Mouse (Mus musculus): Measurements from ENCODE around the gene Otx2.
"Not testable (repeated sequence)": the region's sequence is repeated elsewhere in the genome, so short reads cannot be mapped to it uniquely, and the experiment has no call there.

Otx2 gene

DNA sequence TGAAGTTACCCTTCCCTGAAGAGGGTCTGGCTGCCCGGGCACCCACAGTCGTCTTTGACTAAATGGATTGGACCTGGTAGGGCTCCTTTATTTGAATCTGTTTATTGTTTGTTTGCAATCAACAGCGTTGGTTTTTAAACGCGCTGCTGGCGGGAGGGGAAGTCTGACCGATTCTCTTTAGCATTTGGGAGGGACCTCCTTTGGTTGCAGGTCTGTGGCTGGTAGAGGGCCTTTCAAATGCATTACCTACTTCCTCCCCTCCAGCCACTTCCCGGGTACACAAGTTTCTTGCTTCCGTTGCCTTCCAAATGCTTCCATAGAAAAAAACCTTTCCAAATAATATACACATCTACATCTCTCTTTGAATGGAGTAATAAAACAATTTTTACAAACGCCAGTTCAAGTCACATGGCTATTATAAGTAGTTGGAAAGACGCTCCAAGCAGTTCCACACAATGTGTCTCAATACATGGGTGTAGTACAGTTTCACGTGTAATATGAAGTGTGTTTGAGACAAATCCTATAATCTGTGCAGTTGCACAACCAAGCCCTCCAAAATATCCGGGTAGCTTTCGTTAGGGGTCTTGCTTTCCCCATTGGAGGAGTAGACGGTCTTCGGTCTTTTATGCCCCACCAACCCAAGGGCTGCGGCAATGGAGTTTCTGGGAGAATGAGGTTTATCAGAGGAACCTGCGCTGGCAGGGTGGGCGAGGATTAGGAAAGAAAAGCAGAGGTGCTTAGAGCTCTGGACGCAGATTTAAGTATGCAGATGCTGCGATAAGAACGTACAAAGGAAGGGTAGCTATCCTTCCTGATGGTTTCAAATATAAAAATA is 19.7 kb downstream of the Otx2 start:
- DNase-seq (ENCODE audit: low read depth), result no peak

DNA sequence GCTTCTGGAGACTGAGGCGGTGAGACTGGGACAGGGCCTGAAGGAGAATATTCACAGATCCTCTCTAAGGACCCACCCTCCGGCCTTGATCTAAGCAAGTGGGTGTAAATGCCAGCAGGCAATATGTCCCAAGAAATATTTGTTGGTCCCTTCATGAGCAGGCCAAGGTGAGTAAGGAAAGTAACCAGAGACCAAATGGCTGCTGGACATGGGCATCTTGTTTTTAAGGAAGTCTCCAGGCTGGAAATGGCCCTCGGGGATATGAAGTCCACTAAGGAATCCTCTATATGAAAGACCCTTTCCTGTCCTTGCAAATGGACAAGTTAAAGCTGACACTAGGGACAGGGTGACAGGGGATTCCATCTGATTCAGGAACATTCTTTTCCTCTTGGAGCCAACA is 20.5 kb downstream of the Otx2 start:
- no peak for DNase-seq (ENCODE audit: low read depth)

DNA sequence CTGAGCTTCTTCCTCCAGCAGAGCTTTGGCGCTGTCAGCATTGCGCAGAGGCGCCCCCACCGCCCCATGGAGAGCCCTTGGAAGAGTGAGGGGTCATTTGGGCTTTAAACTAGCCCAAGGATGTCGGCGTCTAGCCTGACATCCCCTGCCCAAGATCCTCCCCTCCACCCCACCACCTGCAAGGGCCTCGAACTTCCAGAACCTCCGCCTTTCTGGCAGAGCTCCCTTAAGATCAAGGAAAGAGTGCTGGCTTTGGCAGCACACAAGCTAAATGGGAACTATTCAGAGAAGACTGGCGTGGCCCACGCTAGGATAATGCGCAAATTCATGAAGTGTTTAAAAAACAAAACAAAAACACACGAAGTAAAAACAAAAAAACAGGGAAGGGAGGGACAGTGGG is 21.4 kb downstream of the Otx2 start:
- DNase-seq (ENCODE audit: low read depth), result no peak

GRCm38 (mm10) chr14:48651471-48652211 is 22.0 kb downstream of the Otx2 start:
- DNase-seq (ENCODE audit: low read depth), result no peak

DNA sequence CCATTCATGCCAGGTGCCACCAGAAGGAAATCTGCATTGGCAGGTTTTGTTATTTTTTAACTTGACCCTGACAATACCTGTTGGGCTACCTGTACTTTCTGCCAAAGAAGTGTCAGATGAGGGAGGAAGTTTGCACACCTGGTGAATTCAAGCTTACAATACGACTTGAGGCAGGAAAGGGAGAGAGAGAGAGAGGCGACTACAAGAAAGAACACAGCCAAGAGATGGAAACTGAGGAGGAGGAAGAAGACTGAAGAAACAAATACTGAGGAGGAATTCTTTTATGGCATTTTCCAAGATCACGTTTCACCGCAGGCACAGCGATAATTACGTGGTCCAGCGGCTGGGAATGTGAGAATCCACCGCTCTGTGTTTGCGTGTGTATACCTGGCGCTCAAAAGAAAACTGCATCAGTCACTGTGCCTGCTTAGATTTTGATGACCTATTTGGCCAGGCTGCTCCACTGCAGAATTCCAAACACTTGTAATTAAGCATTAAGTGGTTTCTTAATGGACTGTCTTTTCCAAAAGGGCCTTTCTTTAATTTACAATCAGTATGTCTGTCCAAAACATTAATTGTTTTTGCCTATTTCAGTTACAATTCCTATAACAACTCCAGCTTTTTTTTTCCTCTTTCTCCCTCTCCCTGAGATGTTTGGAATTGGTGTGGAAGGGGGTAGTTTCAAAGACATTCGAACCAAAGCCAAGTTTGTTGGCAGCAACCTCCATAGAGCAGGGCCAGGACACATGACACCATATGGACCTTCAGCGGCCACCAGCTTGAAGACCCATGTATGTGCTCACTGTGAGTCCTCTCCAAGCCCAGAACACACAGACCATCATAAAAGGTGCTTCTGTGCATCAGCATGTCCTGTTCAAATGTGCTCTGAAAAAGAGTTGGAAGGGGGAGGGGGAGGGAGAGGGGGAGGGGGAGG is 31.9 kb downstream of the Otx2 start:
- DNase-seq (ENCODE audit: low read depth), result no peak

GRCm38 (mm10) chr14:48633141-48633540 is 40.5 kb downstream of the Otx2 start:
- DNase-seq (ENCODE audit: low read depth), result no peak

DNA sequence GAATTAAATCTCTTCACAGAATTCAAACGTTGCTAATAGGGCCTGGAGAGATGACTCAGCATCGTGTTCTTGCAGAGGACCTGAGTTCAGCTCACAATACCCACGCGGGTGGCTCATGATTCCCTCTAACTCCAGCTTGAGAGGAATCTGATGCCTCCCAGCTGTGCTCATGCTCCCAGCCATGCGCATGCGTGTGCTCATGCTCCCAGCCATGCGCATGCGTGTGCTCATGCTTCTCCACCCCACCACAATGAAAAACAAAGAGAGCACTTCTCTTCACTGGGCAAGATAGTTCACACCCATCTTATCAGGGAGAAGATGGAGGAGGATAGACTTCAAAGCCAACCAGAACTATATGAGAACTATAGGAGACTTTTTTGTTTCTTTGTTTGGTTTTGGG is 41.3 kb downstream of the Otx2 start:
- DNase-seq (ENCODE audit: low read depth), result no peak

DNA sequence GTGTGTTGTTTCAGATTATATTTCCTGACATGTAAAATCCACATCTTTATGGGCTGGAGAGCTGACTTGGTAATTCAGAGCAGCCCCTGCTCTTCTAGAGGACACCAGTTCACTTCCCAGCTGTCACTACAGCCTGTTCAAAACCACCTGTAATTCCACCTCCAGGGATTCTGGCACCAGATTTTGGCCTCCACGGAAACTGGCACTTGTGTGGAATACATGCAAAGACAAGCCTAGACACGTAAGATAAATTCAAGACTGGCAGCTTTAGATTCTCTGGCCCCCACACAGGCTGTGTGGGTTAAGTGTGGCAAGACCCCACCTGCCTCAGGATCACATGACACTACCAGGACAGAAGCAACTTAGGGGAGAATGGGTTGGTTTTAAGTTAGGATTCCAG is 42.1 kb downstream of the Otx2 start:
- DNase-seq (ENCODE audit: low read depth), result no peak

GRCm38 (mm10) chr14:48629404-48629803 is 44.2 kb downstream of the Otx2 start:
- no peak for DNase-seq (ENCODE audit: low read depth)

DNA sequence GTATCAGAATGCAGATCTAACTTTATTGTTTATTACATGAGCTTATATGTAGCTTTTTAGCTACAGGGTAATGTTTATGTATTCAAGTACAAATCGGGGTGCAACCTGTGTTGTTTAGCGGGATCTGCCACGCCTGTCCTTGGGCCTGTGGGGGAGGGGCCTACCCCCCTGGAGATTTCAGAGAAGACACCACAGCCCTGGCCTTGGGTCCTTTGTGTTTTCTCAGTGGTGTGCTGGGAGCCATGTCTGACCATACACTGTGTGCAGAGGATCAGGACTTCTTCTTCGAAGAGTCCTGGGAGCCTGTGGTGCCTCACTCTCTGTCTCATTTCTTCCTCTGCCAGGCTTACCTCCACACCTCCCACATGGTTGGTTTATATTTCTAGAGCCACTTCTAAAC is 47.3 kb downstream of the Otx2 start:
- no peak for DNase-seq (ENCODE audit: low read depth)

DNA sequence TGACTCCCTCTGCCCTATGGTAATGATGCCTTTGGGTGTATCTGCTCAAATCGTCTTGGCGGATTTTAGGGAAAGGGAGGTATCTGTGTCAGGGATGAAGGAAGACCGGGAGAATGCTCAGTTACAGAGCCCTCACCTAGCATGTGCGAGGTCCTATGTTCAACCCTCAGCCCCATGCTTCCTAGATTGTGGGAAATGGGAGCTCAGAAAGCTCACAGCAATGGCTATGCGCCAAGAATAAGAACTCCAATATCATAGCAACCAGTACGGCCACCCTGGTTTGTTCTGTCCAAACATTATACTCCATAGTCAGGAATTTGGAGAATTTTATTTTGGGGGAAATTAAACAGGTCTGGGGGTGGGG is 48.3 kb downstream of the Otx2 start:
- DNase-seq (ENCODE audit: low read depth), result no peak

DNA sequence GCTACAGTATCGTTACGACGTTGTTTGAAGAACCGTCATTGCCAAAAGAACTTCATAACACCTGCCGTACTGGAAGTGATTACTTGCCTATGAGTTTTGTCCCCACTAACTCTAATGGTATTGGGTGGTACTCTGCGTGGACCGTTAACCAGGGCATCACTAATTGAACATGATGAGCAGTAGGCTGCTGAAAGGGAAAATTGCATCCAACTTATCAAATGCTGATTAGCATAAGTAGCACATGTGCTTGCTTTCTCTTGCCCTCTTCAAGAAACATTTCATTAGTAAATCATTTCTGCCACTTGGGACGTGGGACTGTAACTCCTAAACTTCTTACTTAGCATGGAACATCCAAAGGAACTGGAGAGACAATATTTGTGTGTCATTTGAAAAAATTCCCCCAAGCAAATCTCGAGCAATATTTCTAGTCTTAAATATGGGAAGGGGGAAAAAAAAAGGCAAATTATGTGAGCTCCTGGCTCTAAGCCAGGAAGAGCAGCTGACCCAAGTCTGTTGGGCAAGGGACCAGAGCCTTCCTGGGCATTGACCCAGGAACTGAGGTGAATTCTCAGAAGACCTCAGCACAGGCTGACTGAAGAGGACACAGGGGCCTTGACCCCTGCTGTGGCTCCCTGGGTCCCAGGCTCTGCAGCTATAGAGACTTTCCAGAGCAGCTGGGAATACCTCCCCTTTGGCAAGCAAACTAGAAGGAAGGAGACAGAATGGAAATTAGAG is 48.9 kb downstream of the Otx2 start:
- DNase-seq (ENCODE audit: low read depth), result no peak

DNA sequence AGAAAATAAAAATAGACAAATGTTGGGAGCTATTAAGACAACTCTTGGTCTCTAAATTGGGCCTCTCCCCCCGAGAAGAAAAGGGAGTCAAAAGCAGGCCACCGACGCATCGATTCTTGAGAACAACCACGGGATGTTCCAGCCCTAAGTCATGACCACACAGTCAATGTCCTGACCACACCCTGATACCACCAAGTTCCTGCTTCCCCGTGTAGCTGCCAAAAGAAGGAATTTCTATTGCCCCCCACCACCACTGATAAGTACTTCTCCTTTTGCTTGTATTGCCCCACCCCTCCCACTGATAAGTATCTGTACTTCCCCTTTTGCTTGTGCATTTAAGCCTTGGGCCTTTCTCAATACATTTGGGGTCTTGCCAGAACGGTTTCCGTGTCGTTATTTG is 50.9 kb downstream of the Otx2 start:
- not testable (repeated sequence) for DNase-seq (ENCODE audit: low read depth)

- DNase-seq (ENCODE audit: low read depth), result no peak
These were observed 57.3 kb downstream of the Otx2 start for GRCm38 (mm10) chr14:48616361-48616760.

- DNase-seq (ENCODE audit: low read depth), result no peak
These were observed 64.8 kb downstream of the Otx2 start for GRCm38 (mm10) chr14:48608641-48609310.

All from naive thymus-derived CD4-positive, alpha-beta T cell, adult 2 months (primary cell).